Mouse (Mus musculus) MN1 (cell line): Measurements from ENCODE around the gene Arl11.
A peak's percentile ranks its signal among the peaks of the same experiment; 100 is the strongest.

ENCODE experiments used
- DNase-seq: peaks from one replicate; pipeline ENCODE4 v3.0.0-alpha.2; 2016; ENCODE audit warnings: low spot score

Gene Arl11

GRCm38 (mm10) chr14:61309593-61309992 is at the start of gene Arl11:
TSS of gene Arl11 (plus strand) at chr14:61309753.
- DNase-seq: no peak

GRCm38 (mm10) chr14:61267908-61268475 is 41.6 kb upstream of the Arl11 start:
- DNase-seq: no peak

- DNase-seq: no peak
Observed at GRCm38 (mm10) chr14:61274414-61275198, 34.9 kb upstream of the Arl11 start.

GRCm38 (mm10) chr14:61277285-61277684 is 32.3 kb upstream of the Arl11 start:
- peak; percentile 8 for DNase-seq

GRCm38 (mm10) chr14:61278676-61279300 is 30.8 kb upstream of the Arl11 start:
- no peak for DNase-seq

- no peak for DNase-seq
Observed at GRCm38 (mm10) chr14:61288606-61289286, 20.8 kb upstream of the Arl11 start.

- no peak for DNase-seq
Observed at GRCm38 (mm10) chr14:61290664-61291063, 18.9 kb upstream of the Arl11 start.

- DNase-seq: peak; percentile 33
Observed at GRCm38 (mm10) chr14:61293884-61294737, 15.4 kb upstream of the Arl11 start.

- peak; percentile 62 for DNase-seq
Observed at GRCm38 (mm10) chr14:61294738-61295079, 14.8 kb upstream of the Arl11 start.

GRCm38 (mm10) chr14:61299810-61300209 is 9.7 kb upstream of the Arl11 start:
- no peak for DNase-seq

- no peak for DNase-seq
Observed at GRCm38 (mm10) chr14:61301323-61301722, 8.2 kb upstream of the Arl11 start.

GRCm38 (mm10) chr14:61302428-61302827 is 7.1 kb upstream of the Arl11 start:
- no peak for DNase-seq

- DNase-seq: no peak
Observed at GRCm38 (mm10) chr14:61303969-61304609, 5.5 kb upstream of the Arl11 start.

- no peak for DNase-seq
Observed at GRCm38 (mm10) chr14:61310036-61310772, 651 bp downstream of the Arl11 start.

GRCm38 (mm10) chr14:61310963-61311362 is 1.4 kb downstream of the Arl11 start:
- peak; percentile 61 for DNase-seq

GRCm38 (mm10) chr14:61316861-61317260 is 7.3 kb downstream of the Arl11 start:
- peak; percentile 66 for DNase-seq

- no peak for DNase-seq
Observed at GRCm38 (mm10) chr14:61320765-61321164, 11.2 kb downstream of the Arl11 start.

GRCm38 (mm10) chr14:61321200-61321599 is 11.6 kb downstream of the Arl11 start:
- DNase-seq: no peak

- DNase-seq: no peak
Observed at GRCm38 (mm10) chr14:61322740-61323139, 13.2 kb downstream of the Arl11 start.

GRCm38 (mm10) chr14:61327007-61327406 is 17.5 kb downstream of the Arl11 start:
- peak; percentile 46 for DNase-seq
